Mouse (Mus musculus) E14TG2a.4 (cell line): ENCODE data around the gene Agbl1.

Experiments
- CTCF ChIP-seq: conservative IDR thresholded peaks from 2 replicates; pipeline ENCODE4 v1.5.1; 2014; ENCODE audit warnings: low read length
- NANOG ChIP-seq: IDR thresholded peaks from 2 replicates; pipeline ENCODE4 v1.6.1; 2014; ENCODE audit warnings: borderline replicate concordance, low read length, mixed read lengths
- POU5F1 ChIP-seq: IDR thresholded peaks from 2 replicates; pipeline ENCODE4 v1.6.1; 2014; ENCODE audit warnings: low read length, borderline replicate concordance

DNA sequence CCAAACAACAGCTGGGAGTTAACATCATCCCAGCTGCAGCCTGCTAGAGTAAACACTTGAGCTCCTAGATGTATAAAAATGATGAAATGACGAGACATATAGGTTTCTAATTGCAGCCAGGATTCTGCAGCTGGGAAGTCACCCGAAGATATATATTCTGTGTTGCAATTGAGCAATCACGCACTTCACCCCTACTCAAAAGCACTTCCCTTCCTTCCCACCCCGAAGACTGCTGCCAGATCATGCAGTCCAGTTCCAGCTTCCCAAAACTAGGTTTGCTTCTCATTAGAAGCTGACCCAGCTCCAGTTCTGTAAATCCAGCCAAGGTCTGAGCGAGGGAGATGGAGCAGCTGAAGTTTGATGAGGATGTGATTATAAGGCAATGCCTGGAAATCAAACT lies 431.4 kb downstream of the Agbl1 start:
- TF ChIP-seq CTCF (no peak), POU5F1 (no peak), NANOG (no peak)
